Mouse (Mus musculus) brown adipose tissue, adult 24 weeks (tissue): ENCODE results near the gene Cux1. TPM values are rescaled to one million over a fixed set of nuclear protein-coding genes. Genes with fewer than 3 reads are reported as not detected.

Experiments
- H3K27ac ChIP-seq: fragments of 200-500 bp; replicated peaks from 2 replicates; pipeline ENCODE4 v1.5.1; 2012; ENCODE audit warnings: low read depth, mild to moderate bottlenecking, low read length
- H3K4me1 ChIP-seq: fragments of 200-500 bp; 2 replicates; pipeline ENCODE4 v1.6.1; 2012; ENCODE audit warnings: low read length, mixed read lengths; ENCODE audit not compliant: control insufficient read depth, insufficient read depth, insufficient read length
- H3K4me3 ChIP-seq: fragments of 200-500 bp; 2 replicates; pipeline ENCODE4 v1.5.1; 2012; ENCODE audit warnings: low read depth, mild to moderate bottlenecking, low read length, moderate library complexity; ENCODE audit not compliant: insufficient read depth
- polyA plus RNA-seq: library from polyadenylated mRNA; stranded (reverse); fragments of >200 nt; gene quantifications from 2 replicates; pipeline ENCODE4 v1.2.4, GENCODE M21; 2012; ENCODE audit not compliant: missing spikeins, insufficient read depth, insufficient read length

Gene Cux1
- 31.0 and 45.7 TPM in 2 replicates for polyA plus RNA-seq

DNA sequence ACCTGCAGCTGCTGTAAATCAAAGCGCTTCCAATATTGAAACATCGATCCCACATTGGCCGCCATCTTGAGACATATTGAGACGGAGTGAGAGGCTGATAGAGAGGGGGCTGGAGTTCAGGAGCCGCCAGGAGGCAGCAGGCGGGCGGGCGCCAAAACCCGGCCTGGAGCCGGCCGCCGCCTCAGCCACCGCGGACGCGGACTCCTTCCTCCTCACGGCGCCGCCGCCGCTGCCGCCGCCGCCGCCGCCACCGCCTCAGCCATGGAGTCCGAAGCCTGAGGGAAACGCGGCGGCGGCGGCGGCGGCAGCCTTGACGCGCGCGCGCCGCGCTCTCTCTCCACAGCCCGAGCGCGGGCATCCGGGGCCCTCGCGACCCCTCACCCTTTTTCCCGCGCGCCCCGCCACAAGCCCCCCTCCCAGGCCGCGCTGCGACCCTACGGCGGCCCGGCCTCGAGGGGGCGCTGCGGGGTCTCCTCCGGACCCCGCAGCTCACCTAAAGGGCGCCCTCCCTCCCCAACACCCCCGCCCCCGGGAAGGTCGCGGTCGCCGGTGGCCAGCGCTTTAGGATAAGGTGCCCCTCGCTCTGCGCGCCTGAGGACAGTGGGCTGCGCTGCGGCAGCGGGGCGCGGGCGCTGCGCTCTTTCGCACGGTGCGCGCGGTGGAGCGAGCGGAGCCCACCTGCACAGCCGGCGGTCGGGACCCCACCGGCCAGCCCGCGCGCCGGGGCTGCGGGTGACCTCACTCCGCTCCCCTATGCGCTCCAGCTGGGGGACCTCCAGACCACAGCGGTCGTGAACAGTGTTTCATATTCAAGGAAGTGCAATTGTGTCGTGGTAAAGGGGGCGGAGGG is at the start of gene Cux1:
Cux1 (minus strand) TSS at position 315 of the 850 bp plus-strand sequence.
- Histone ChIP-seq H3K27ac (peak within 1 kb of the TSS; percentile 79), H3K4me1 (peaks cover 2% of the 10 kb centered on the region), H3K4me3 (peak within 1 kb of the TSS; percentile 97)

DNA sequence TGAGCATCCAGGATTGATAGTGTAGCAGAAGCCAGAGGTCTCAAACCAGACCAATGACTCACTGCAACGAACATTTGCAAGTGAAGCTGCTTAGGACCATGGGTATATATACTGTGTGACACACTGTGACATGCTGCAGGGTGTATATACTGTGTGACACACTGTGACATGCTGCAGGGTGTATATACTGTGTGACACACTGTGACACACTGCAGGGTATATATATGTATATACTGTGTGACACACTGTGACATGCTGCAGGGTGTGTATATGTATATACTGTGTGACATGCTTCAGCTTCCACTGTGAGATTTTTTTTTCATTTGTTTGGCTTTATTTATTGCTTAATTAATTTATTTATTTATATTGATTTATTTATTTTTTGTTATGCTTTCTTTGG is 45.1 kb upstream of the Cux1 start:
- H3K4me1 ChIP-seq = no peaks in the 10 kb centered on the region
- no peak overlapping the region for H3K4me3 ChIP-seq
- H3K27ac ChIP-seq = no peak overlapping the region

DNA sequence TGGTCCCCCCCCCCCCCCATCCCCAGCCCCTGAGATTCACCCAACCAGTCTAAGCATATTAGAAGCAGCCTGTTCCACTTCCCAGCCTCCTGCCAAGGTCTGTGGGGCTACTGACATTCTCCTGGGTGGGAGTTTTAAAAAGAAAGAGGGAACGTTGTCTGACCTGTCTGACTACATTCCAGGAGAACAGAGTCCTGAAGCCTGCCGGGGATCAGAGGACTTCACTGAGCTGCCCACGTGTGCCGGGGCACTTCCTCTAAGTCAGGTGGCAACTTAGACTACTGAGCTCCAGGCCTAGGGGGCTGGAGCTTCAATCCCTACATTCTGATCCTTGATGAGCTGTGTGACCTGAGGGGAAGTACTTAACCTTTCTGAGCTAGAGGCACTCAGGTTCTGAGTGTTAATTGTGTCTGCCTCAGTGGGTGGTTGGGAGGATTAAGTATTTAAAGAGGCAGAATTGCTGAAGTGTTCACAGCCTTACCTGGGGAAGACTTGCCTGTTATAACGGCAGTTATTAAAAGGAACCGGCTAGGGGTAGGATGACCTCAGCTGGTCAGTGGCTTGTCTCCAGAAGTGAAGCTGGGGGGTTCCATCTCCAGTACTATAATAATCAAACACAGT is 41.6 kb upstream of the Cux1 start:
- Histone ChIP-seq H3K27ac (no peak overlapping the region), H3K4me1 (no peaks in the 10 kb centered on the region), H3K4me3 (no peak overlapping the region)

DNA sequence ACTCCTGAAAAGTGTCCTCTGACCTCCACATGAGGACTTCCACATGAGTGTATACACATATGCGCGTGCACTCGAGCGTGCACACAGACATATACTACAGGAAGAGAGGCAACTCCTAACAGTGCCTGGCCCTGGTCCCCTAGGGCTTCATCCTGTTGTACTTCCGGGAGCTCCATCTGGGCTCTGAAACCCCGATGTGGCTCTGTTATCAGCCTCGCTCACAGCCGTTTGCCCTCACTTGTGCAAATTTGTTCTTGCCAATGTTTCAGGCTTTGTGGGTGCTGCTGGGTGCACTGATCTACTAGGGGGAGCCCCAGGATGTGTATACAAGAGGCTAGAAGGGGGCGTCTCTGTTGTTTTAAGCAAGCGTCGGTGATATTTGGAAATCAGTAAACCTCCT is 37.9 kb upstream of the Cux1 start:
- no peaks in the 10 kb centered on the region for H3K4me1 ChIP-seq
- no peak overlapping the region for H3K27ac ChIP-seq
- no peak overlapping the region for H3K4me3 ChIP-seq

DNA sequence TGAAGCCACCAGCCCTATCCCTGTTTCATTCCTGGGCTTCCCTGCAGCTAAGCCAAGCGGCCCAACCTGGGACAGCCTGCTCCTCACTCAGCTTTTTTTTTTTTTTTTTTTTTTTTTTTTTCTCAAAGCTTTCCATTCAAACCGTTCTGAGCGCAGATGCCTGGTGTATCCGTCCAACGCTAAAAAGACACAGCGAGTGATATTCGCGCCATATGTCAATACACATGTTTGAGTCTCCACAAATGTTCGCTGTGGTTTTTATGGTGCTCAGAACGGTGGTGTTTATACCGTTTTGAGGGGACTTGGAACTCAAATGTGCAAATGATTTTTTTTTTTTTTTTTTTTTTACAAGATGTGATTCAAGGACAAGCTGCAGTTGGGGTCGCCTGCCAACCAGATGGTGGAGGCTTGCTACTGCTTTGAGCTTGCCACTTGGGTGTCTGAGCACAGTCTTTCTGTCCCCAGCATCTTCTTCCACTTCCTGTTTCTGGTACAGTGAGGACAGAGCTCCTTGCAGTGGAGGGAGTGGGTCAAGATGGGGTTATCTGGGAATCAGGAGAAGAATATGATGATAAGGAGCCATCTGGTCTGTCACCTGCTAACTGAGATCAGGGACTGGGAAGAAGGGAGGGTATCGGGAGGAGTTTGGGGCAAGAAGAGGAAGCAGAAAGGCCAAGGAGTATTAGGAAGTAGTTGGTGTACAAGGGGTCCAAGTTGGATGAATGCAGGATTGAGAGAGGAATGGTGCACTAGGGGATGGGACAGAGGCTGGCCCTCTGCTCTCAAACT is 36.1 kb upstream of the Cux1 start:
- Histone ChIP-seq H3K27ac (no peak overlapping the region), H3K4me1 (no peaks in the 10 kb centered on the region), H3K4me3 (no peak overlapping the region)

DNA sequence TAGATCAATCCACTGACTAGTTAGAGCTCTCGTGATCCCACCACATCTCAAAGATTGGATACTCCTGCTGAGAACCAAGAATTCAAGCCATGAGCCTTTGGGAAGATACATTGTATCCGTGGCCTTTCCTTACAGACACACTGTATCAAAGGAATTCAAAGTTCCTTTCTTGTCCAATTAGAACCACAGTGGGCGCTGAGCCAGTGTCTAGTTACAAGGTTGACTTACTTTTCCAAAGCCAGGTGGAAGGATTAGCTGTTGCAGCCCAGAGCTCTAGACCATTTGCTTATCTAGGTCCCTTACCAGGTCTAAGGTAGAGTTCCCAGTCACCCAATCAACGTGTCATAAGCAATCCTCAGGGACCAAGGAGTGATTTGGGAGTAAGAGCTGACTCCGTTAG is 33.2 kb upstream of the Cux1 start:
- Histone ChIP-seq H3K27ac (no peak overlapping the region), H3K4me1 (no peaks in the 10 kb centered on the region), H3K4me3 (no peak overlapping the region)

DNA sequence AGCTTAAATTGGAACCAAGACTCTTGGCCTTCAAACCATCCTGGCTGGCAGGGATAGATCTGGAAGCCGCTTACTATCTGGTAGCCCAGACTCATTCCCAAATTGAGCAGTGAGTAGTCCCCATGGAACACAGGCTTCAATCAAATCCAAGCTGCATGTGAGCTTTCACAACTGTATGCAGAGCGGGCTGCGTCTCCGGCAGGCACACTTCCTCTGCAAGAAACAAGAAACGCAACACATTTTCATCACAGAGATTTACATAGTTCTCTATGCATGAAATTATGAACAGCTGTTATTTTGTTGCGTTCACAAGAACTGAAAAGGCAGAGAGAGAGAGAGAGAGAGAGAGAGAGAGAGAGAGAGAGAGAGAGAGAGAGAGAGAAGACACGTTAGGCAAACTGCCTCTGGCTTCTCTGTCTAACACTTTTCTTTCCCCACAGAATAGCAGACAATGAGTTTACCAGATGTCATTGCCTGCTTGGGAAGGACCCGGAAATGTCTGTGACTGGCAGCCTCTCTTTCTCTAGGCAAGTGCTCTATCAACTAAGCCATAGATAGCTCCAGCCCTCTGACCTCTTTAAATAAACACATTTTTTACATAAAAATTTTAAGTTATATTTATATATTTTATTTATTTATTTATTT is 27.7 kb upstream of the Cux1 start:
- no peak overlapping the region for H3K4me3 ChIP-seq

DNA sequence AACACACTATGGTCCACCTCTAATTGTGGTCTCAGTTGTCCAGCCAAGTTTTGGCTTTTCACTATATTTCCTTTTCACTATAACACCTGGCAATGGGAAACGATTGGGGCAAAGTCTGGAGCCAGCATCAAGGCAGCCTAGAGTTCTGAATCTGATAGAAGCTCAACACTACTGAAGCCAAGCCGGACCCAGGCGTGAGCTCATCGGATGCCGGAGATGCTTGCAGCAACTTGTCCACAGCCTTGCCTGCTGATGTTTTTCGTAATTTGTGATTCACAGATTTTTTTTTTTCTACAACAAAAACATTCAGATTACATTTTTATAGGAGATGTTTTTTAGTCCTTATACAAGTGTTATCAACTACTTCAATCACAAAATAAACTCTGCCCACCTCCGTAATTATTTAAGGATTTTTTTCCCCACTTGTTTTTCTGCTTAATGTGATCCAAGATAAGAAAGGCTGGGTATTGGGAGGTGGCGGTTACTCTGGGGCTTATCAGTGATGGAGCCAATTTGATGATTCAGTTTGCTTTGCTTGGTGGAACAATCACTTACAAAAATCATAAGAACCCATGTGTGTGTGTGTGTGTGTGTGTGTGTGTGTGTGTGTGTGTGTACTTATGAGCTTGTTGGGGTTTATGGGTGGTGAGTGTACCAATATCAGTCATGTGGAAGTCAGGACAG is 24.7 kb upstream of the Cux1 start:
- no peaks in the 10 kb centered on the region for H3K4me1 ChIP-seq
- no peak overlapping the region for H3K27ac ChIP-seq
- H3K4me3 ChIP-seq = no peak overlapping the region

More for the DNA sequence above, 27.7 kb upstream of the Cux1 start:
- Histone ChIP-seq H3K4me1 (no peaks in the 10 kb centered on the region), H3K27ac (no peak overlapping the region)

DNA sequence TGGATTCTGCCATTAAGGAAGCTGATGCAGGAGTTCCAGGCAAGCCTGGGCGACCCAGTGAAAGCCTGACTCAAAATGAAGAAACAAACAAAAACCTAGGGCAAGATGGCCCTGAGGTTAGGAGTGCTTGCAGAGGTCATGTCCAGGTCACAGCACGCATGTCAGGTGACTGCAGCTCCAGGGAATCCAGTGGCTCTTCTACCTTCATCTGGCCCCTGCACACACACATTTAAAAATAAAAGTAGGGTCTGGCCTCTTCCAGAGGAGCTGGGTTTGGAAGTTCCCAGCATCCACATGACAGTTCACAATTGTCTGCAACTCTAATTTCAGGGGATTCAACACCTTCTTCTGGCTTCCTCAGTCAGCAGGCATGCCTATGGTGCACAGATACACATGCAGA is 21.7 kb upstream of the Cux1 start:
- Histone ChIP-seq H3K4me3 (no peak overlapping the region), H3K27ac (no peak overlapping the region)

DNA sequence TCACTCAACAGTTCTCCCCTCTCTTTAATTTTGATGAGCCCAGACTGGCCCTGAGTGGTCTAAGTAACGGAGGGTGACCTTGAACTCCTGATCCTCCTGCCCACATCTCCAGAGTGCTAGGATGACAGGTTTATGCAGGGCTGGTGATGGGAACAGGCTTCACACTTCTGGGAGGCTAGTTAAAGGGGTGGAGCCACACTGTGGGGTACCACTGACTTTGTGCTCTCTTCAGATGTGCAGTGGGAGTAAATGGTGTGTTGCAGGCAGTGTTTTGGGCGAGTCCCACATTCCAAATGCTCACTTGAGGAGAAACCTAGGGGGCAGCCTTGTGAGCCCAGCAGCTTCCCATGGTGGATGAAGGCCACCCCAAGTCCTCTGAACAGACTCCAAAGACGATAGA is 21.2 kb upstream of the Cux1 start:
- H3K4me3 ChIP-seq = no peak overlapping the region
- H3K4me1 ChIP-seq = no peaks in the 10 kb centered on the region
- no peak overlapping the region for H3K27ac ChIP-seq

More for the DNA sequence above, 21.7 kb upstream of the Cux1 start:
- no peaks in the 10 kb centered on the region for H3K4me1 ChIP-seq

DNA sequence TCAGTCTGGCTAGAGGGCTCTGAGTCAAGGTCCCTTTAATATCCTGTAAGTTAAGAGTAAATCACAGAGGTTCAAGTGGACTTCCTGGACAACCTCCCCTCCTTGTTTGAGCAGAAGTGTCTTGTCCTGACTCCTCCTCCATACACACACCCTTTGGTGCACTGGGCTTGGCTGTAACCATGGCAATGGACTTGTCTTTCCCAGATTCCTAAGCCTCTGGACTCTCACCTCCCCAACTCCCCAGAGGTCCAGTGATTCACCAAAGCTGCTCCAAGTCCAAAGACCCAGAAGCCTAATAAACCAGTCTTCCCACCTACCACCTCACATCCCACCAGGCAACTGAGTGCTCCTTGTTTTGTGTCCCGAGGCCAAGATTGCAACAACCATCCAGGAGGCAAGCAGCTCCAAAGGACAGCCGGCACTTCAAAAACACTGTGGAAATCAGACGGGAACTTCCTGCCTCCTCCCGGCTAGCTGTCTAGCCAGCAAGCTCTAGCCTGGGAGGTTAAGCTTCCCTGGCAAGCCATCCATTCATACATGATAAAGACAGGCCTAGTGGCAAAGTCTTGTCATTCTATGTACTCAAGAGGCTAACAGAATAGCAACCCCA is 17.5 kb upstream of the Cux1 start:
- H3K27ac ChIP-seq = no peak overlapping the region
- H3K4me1 ChIP-seq = no peaks in the 10 kb centered on the region
- no peak overlapping the region for H3K4me3 ChIP-seq

DNA sequence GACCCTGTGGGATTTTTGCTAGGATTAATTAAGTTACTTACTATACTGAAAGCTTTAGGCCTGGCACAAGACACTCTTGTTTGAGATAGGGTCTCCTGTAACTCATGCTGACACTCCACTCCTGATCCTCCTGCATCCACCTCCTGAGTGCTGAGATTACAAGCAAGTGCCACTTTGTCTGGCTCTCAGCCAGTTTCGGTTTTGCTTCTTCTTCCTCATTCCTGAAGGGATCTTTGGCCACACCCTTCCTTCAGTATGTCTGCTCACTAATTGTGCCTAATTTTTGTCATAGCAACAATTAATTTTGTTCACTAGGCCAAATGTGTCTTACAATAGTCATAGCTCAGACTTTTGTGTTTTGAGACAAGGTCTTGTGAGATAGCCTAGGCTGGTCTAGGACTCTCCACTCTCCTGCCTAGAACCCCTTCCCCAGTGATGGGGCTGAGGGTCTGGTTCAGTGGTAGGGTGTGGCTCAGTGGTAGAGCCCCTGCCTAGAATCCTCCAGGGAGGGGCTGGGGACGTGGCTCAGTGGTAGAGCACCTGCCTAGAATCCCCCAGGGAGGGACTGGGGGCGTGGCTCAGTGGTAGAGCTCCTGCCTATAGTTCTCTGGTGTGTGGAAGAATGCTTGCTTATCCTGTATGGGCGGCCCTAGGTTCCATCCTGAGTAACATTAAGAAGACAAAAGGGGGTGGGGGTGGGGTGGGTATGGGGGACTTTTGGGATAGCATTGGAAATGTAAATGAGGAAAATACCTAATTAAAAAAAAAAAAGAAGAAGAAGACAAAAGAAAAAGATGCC is 16.6 kb upstream of the Cux1 start:
- H3K4me1 ChIP-seq = no peaks in the 10 kb centered on the region
- H3K4me3 ChIP-seq = no peak overlapping the region

DNA sequence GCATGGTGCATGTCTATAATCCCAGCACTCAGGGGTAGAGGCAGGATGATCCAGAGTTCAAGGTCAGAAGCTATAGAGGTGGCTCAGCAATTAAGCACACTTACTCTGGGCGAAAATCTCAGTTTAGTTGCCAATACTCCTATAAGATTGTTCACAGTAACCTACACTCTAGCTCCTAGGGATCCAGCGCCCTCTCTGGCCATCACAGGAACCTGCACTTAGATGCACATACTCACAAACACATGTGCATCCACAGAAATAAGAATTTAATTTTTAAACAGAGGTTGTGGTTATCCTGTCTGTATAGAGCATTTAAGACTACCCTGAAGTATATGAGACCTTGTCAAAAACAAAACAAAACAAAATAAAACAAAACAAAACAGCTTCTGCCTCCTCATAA is 16.0 kb upstream of the Cux1 start:
- H3K4me3 ChIP-seq = no peak overlapping the region

More for the DNA sequence above, 16.6 kb upstream of the Cux1 start:
- H3K27ac ChIP-seq = no peak overlapping the region

More for the DNA sequence above, 16.0 kb upstream of the Cux1 start:
- no peak overlapping the region for H3K27ac ChIP-seq
- H3K4me1 ChIP-seq = no peaks in the 10 kb centered on the region
